Mouse (Mus musculus) hematopoietic stem cell, adult 5-6 weeks (primary cell): ENCODE results near the gene Gbe1. TPM values are rescaled to one million over a fixed set of nuclear protein-coding genes. Genes with fewer than 3 reads are reported as not detected.

Source experiments
- ATAC-seq, 2 experiments: fragments of 125-278 bp in 1 of 2; replicated peaks in 1 of 2; 2 replicates each; pipeline ENCODE4 v1.8.0; 2016 to 2017; ENCODE audit warnings: inconsistent platforms in 2 of 2, mild to moderate bottlenecking in 2 of 2, moderate number of reproducible peaks in 2 of 2, low read depth in 1 of 2, moderate TSS enrichment in 1 of 2; ENCODE audit not compliant: low FRiP score in 2 of 2, poor library complexity in 2 of 2, severe bottlenecking in 2 of 2, insufficient read depth in 1 of 2, low TSS enrichment in 1 of 2
- total RNA-seq: library from RNA; stranded (forward); fragments of 172-1452, 232-1000 nt; gene quantifications from 2 replicates; pipeline ENCODE4 v1.2.3, GENCODE M21; 2017

Gbe1 gene
- total RNA-seq = 45.5 and 50.4 TPM in 2 replicates

GRCm38 (mm10) chr16:70313886-70314577 lies at the start of gene Gbe1:
Gbe1 (plus strand) TSS chr16:70313949.
- peak; percentile 89 to 90 for ATAC-seq

GRCm38 (mm10) chr16:70310691-70311090 lies 3.1 kb upstream of the Gbe1 start:
- ATAC-seq = peak in 1 of 2 experiments; percentile 9; a peak in 1 of 4 replicates

- 0 out of 4 replicates have a peak, but pooled peaks of 1 of the 2 experiments have one; percentile 2 for ATAC-seq
Measured at GRCm38 (mm10) chr16:70313496-70313885, 258 bp upstream of the Gbe1 start.

GRCm38 (mm10) chr16:70314578-70314930 lies 805 bp downstream of the Gbe1 start:
- ATAC-seq = no peak

- ATAC-seq = no peak
Measured at GRCm38 (mm10) chr16:70315261-70315660, 1.5 kb downstream of the Gbe1 start.

- ATAC-seq = no peak
Measured at GRCm38 (mm10) chr16:70315862-70316390, 2.2 kb downstream of the Gbe1 start.

- ATAC-seq = no peak
Measured at GRCm38 (mm10) chr16:70319388-70319787, 5.6 kb downstream of the Gbe1 start.

- ATAC-seq = no peak
Measured at GRCm38 (mm10) chr16:70320612-70321280, 7.0 kb downstream of the Gbe1 start.

GRCm38 (mm10) chr16:70326339-70326948 lies 12.7 kb downstream of the Gbe1 start:
- ATAC-seq = peak; percentile 93

GRCm38 (mm10) chr16:70328566-70328965 lies 14.8 kb downstream of the Gbe1 start:
- ATAC-seq = no peak

- ATAC-seq = no peak
Measured at GRCm38 (mm10) chr16:70329036-70329435, 15.3 kb downstream of the Gbe1 start.

GRCm38 (mm10) chr16:70329471-70329870 lies 15.7 kb downstream of the Gbe1 start:
- peak in 1 of 2 experiments; percentile 29; a peak in 2 of 4 replicates for ATAC-seq

- no peak for ATAC-seq
Measured at GRCm38 (mm10) chr16:70330007-70330406, 16.3 kb downstream of the Gbe1 start.

GRCm38 (mm10) chr16:70330626-70331275 lies 17.0 kb downstream of the Gbe1 start:
- no peak for ATAC-seq

- ATAC-seq = no peak
Measured at GRCm38 (mm10) chr16:70334812-70335211, 21.1 kb downstream of the Gbe1 start.

GRCm38 (mm10) chr16:70335472-70335871 lies 21.7 kb downstream of the Gbe1 start:
- ATAC-seq = no peak

GRCm38 (mm10) chr16:70337661-70338060 lies 23.9 kb downstream of the Gbe1 start:
- no peak for ATAC-seq

GRCm38 (mm10) chr16:70344496-70344895 lies 30.7 kb downstream of the Gbe1 start:
- no peak for ATAC-seq
